In genomic region chr4:46177018-46177417, GRCm38 (mm10) we compare ENCODE assay signal across 23 mouse cellular contexts.
"Had no signal": no experiment of that assay in that cellular context is flagged by ENCODE, and none has a peak within 500 bp of the region (broad histone marks: within the 10 kb centered on the region; RNA-seq: fewer than 3 reads in every experiment).

No protein-coding gene starts in this region.

- H3K27ac ChIP-seq: gastrocnemius, adult 2 months; heart, embryonic 10.5 days; heart, embryonic 13.5 days; heart, embryonic 15.5 days; hindbrain, embryonic 10.5 days; hindbrain, embryonic 12.5 days; hindbrain, embryonic 14.5 days; intestine, embryonic 15.5 days; limb, embryonic 10.5 days; limb, embryonic 12.5 days; liver, embryonic 13.5 days; liver, embryonic 15.5 days had no signal

- H3K4me3 ChIP-seq: gastrocnemius, adult 2 months; heart, embryonic 10.5 days; heart, embryonic 13.5 days; heart, embryonic 15.5 days; hindbrain, embryonic 10.5 days; hindbrain, embryonic 12.5 days; intestine, embryonic 15.5 days; limb, embryonic 10.5 days; limb, embryonic 12.5 days; liver, embryonic 13.5 days; liver, embryonic 15.5 days had no signal

- H3K9me3 ChIP-seq: heart, embryonic 10.5 days; heart, embryonic 13.5 days; heart, embryonic 15.5 days; hindbrain, embryonic 10.5 days; hindbrain, embryonic 12.5 days; intestine, embryonic 15.5 days; limb, embryonic 10.5 days; limb, embryonic 12.5 days; liver, embryonic 13.5 days; liver, embryonic 15.5 days had no signal

- H3K4me1 ChIP-seq: heart, embryonic 10.5 days; heart, embryonic 13.5 days; heart, embryonic 15.5 days; hindbrain, embryonic 10.5 days; hindbrain, embryonic 12.5 days; intestine, embryonic 15.5 days; liver, embryonic 13.5 days; liver, embryonic 15.5 days had no signal

- DNase-seq: gastrocnemius, adult 2 months; gastrocnemius, postnatal 10 days; gastrocnemius, postnatal 36 days; heart, adult 18-20 months; heart, postnatal 4 days; kidney, adult 18-20 months; kidney, adult 8-10 months; kidney, postnatal 10 days; kidney, postnatal 25 days; liver; liver, embryonic 13.5 days; liver, postnatal 0 days; lung, adult 2 months had no signal

- H3K27me3 ChIP-seq: heart, embryonic 13.5 days; heart, embryonic 15.5 days; hindbrain, embryonic 12.5 days; intestine, embryonic 15.5 days; limb, embryonic 12.5 days; liver, embryonic 13.5 days; liver, embryonic 15.5 days had no signal
